Mouse (Mus musculus) olfactory bulb, adult 2 months (tissue): ENCODE data around the gene Egfl7.

Experiments used
- CTCF ChIP-seq: fragments of 200-500 bp; IDR thresholded peaks from 2 replicates; pipeline ENCODE4 v1.5.1; 2012; ENCODE audit warnings: low read depth, mild to moderate bottlenecking, low read length, moderate library complexity; ENCODE audit not compliant: insufficient read depth
- POLR2A ChIP-seq: fragments of 200-500 bp; IDR thresholded peaks from 2 replicates; pipeline ENCODE4 v1.6.1; 2012; ENCODE audit warnings: mild to moderate bottlenecking, low read depth, low read length, moderate library complexity; ENCODE audit not compliant: insufficient read depth

DNA sequence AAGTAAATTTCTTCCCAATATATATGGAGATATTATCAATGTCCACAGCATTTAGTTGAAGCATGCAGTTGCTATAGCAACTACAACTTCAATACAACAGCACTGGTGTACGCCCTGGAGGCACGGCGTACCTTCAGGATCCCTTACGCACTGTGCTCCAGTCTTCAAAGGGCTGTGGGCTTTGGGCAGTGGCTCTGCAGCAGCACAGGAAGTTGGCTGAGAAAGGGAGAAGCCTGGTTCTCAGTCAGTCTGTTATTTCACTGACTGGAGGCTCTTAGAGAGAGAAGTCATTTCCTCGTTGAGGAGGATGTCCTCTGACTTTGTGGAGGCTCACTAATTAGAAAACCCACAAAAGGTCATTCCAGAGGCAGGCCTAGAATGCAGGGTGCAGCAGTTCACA, 43.2 kb downstream of the Egfl7 start:
- no peak for TF ChIP-seq CTCF
- TF ChIP-seq POLR2A = no peak
